ENCODE assay signal across 9 mouse cellular contexts in genomic region chr3:68583771-68584511, GRCm38 (mm10).
DNase-seq lines count a peak whose midpoint lies in the region; ATAC-seq and TF ChIP-seq lines count a peak whose summit lies in the region.
"Had no signal": no experiment of that assay in that cellular context is flagged by ENCODE, and none has a peak within 500 bp of the region (broad histone marks: within the 10 kb centered on the region; RNA-seq: fewer than 3 reads in every experiment).

No protein-coding gene starts in this region.

- H3K4me3 ChIP-seq in intestine, embryonic 16.5 days (ENCODE audit: low read length), result no peak overlapping the region
- H3K4me3 ChIP-seq in myocyte, result peak overlapping the region; percentile 27
- no peak overlapping the region for H3K4me3 ChIP-seq in liver, embryonic 11.5 days (ENCODE audit: low read depth, low read length)

- H3K4me2 ChIP-seq in intestine, embryonic 16.5 days (ENCODE audit: low read depth, low read length), result peak overlapping the region; percentile 23; the same call in 1 of the 2 replicates
- peak overlapping the region; percentile 85 for H3K4me2 ChIP-seq in myocyte (ENCODE audit: low read depth)
- H3K4me2 ChIP-seq in liver, embryonic 11.5 days, result no peak overlapping the region; the same call in 1 of the 2 replicates

- no peaks in the 10 kb centered on the region for H3K9me3 ChIP-seq in intestine, embryonic 16.5 days (ENCODE audit: control insufficient read depth, low read length)
- H3K9me3 ChIP-seq in liver, embryonic 11.5 days (ENCODE audit: control insufficient read depth, low read length), result no peaks in the 10 kb centered on the region

- ATAC-seq in intestine, embryonic 16.5 days, result no peak
- ATAC-seq in liver, embryonic 11.5 days (replicated peaks; ENCODE audit: low FRiP score), result no peak

- peaks cover 34% of the 10 kb centered on the region for H3K79me2 ChIP-seq in myocyte (ENCODE audit: control insufficient read depth, insufficient read depth)

- TF ChIP-seq POLR2A in myocyte (IDR thresholded peaks at IDR 0.05; ENCODE audit: insufficient read length, low read depth), result peak; percentile 67

- H3K9ac ChIP-seq in intestine, embryonic 16.5 days (ENCODE audit: low read depth, low read length), result no peak overlapping the region
- H3K9ac ChIP-seq in liver, embryonic 11.5 days (ENCODE audit: low read depth, low read length), result no peak overlapping the region

- no peaks in the 10 kb centered on the region for H3K27me3 ChIP-seq in intestine, embryonic 16.5 days (replicated peaks; ENCODE audit: control insufficient read depth, insufficient read depth, low read length)
- no peaks in the 10 kb centered on the region for H3K27me3 ChIP-seq in myocyte (ENCODE audit: control insufficient read depth, insufficient read depth, insufficient read length)
- no peaks in the 10 kb centered on the region for H3K27me3 ChIP-seq in liver, embryonic 11.5 days (replicated peaks; ENCODE audit: control insufficient read depth, insufficient read depth, low read length)

- peak overlapping the region; percentile 76 for H3K27ac ChIP-seq in intestine, embryonic 16.5 days (ENCODE audit: low read length)
- no peak overlapping the region for H3K27ac ChIP-seq in liver, embryonic 11.5 days (ENCODE audit: low read depth, low read length)
- H3K27ac ChIP-seq: macrophage had no signal

- no peak overlapping the region for H3ac ChIP-seq in myocyte (ENCODE audit: control insufficient read depth, insufficient read length)

- no peaks in the 10 kb centered on the region for H3K36me3 ChIP-seq in intestine, embryonic 16.5 days (ENCODE audit: control insufficient read depth, insufficient read depth, low read length)
- H3K36me3 ChIP-seq in myocyte (ENCODE audit: control insufficient read depth, insufficient read depth), result no peaks in the 10 kb centered on the region
- no peaks in the 10 kb centered on the region for H3K36me3 ChIP-seq in liver, embryonic 11.5 days (ENCODE audit: control insufficient read depth, insufficient read depth, low read length)

- peaks cover 31% of the 10 kb centered on the region for H3K4me1 ChIP-seq in intestine, embryonic 16.5 days (ENCODE audit: control insufficient read depth, insufficient read depth, low read length)
- H3K4me1 ChIP-seq in liver, embryonic 11.5 days (replicated peaks; ENCODE audit: control insufficient read depth, insufficient read depth, low read length), result peaks cover 5% of the 10 kb centered on the region

- WGBS in intestine, embryonic 16.5 days, result 46% methylated on average over 14 of the region's 14 CpGs
- WGBS in liver, embryonic 11.5 days, result 63% methylated on average over 14 of the region's 14 CpGs

- DNase-seq in adrenal gland, adult (ENCODE audit: inconsistent age in 2 of 2, low spot score in 1 of 2), result peak; percentile 48 to 82
- DNase-seq in adrenal gland, adult 18-20 months (ENCODE audit: low spot score in 2 of 2), result no peak
- DNase-seq in cerebellum, postnatal 10 days, result peak; percentile 79 to 88
- DNase-seq in heart, adult 18-20 months, result peak; percentile 74 to 86
- DNase-seq in layer of hippocampus, adult 8-10 months (ENCODE audit: low spot score in 2 of 2), result no peak
- DNase-seq in liver, embryonic 11.5 days (ENCODE audit: low spot score), result no peak

TF ChIP-seq in myocyte, 11 proteins besides CTCF, POLR2A, EP300 and RAD21:
- TF ChIP-seq TCF12 (IDR thresholded peaks at IDR 0.05; ENCODE audit: insufficient read depth, poor library complexity, severe bottlenecking) (no peak), TCF3 (IDR thresholded peaks at IDR 0.05; ENCODE audit: insufficient read length, low read depth) (no peak), CEBPB (IDR thresholded peaks at IDR 0.05; ENCODE audit: insufficient read depth, poor library complexity, severe bottlenecking) (no peak), USF1 (IDR thresholded peaks at IDR 0.05; ENCODE audit: low read depth) (no peak), E2F4 (IDR thresholded peaks at IDR 0.05; ENCODE audit: insufficient read depth) (no peak), MYOG (IDR thresholded peaks at IDR 0.05; ENCODE audit: control insufficient read depth in 1 of 3, insufficient read depth in 1 of 3, insufficient read length in 2 of 3, low read depth in 2 of 3) (peak; percentile 39 to 89 (median 47)), SRF (IDR thresholded peaks at IDR 0.05; ENCODE audit: control insufficient read depth, insufficient read length, low read depth) (peak; percentile 21), POLR2AphosphoS2 (IDR thresholded peaks at IDR 0.05; ENCODE audit: insufficient read length, low read depth) (peak; percentile 77), MYOD1 (IDR thresholded peaks at IDR 0.05; ENCODE audit: control insufficient read depth in 1 of 3, insufficient read length in 2 of 3, low read depth in 2 of 3) (peak in 2 of 3 experiments; percentile 49 to 83), MAX (IDR thresholded peaks at IDR 0.05; ENCODE audit: low read depth) (no peak), REST (IDR thresholded peaks at IDR 0.05; ENCODE audit: insufficient read depth, insufficient read length) (no peak)

Comparison
In these comparisons a context has a peak if more than half of its experiments do, and no peak if none do; other contexts are left out.
1. DNase-seq: peak in adrenal gland, adult (2 of 2), cerebellum, postnatal 10 days (2 of 2) and heart, adult 18-20 months (2 of 2); none in adrenal gland, adult 18-20 months (0 of 2), layer of hippocampus, adult 8-10 months (0 of 2) and liver, embryonic 11.5 days (single experiment).